Mouse (Mus musculus): ENCODE data around the gene Fry. TPM values are rescaled to one million over a fixed set of nuclear protein-coding genes. Genes with fewer than 3 reads are reported as not detected.

Fry gene
- polyA plus RNA-seq, 1 experiment from 2014 or later: 2.5 TPM

DNA sequence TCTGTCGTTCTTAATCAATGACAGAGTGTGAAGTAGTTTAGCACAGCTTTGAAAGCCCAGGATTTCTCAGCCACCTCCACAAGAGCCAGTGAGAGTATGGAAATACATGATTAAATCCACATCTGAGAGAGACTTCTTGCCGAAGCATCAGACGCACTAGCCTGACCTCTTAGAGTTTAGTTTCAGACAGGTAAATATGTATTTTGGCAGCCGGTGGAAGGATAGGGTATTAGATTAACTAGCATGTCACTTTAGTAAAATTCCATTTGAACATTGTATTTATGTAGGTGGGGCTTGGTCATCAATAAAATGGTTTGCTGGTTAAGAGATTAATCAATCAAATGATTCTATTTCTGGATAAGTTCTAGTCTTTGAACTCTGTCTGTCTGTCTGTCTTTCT, 152.0 kb downstream of the Fry start:
- Histone ChIP-seq H3K27me3 (no peaks in the 10 kb centered on the region), H3K4me2 (no peak overlapping the region), H3K9ac (no peak overlapping the region), H3K4me3 (replicated peaks) (no peak overlapping the region), H3K36me3 (replicated peaks) (no peaks in the 10 kb centered on the region), H3K27ac (replicated peaks) (no peak overlapping the region), H3K4me1 (replicated peaks) (no peaks in the 10 kb centered on the region), H3K9me3 (replicated peaks) (peaks cover 3% of the 10 kb centered on the region; the same call in 1 of the 2 replicates)
- ATAC-seq (ENCODE audit: insufficient read depth): 0 out of 2 replicates have a peak, but pooled peaks have one; percentile 18
- WGBS (ENCODE audit: insufficient replicate concordance): 66% methylated on average over 4 of the region's 4 CpGs

- Histone ChIP-seq H3K9ac (no peak overlapping the region), H3K36me3 (replicated peaks) (no peaks in the 10 kb centered on the region), H3K9me3 (replicated peaks) (peaks cover 3% of the 10 kb centered on the region; the same call in 1 of the 2 replicates), H3K27me3 (no peaks in the 10 kb centered on the region), H3K4me2 (no peak overlapping the region), H3K27ac (replicated peaks) (no peak overlapping the region), H3K4me3 (replicated peaks) (no peak overlapping the region), H3K4me1 (replicated peaks) (no peaks in the 10 kb centered on the region)
- WGBS (ENCODE audit: insufficient replicate concordance): 79% methylated on average over 9 of the region's 9 CpGs
- no peak for ATAC-seq (ENCODE audit: insufficient read depth)
Measured at GRCm38 (mm10) chr5:150272173-150272572, 153.7 kb downstream of the Fry start.

DNA sequence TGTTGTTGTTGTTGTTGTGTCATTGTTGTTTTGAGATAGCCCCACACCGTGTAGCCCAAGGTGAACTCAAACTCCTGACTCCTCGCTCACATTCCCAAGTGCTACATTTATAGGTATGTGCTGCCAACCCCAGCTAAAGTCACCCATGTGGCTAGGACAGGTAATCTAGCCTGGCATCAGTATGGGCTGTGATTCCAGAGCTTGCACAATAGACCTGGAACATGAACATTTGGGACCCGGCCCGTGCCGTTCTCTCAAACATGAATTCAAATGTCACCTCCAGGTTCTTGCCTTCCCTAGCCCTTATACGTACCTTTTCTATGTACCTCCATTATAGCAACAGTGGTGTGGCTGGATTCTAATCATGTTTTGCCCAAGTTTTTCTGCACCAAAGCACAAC, 156.9 kb downstream of the Fry start:
- Histone ChIP-seq H3K4me3 (replicated peaks) (no peak overlapping the region), H3K36me3 (replicated peaks) (no peaks in the 10 kb centered on the region), H3K27ac (replicated peaks) (no peak overlapping the region), H3K9ac (no peak overlapping the region), H3K9me3 (replicated peaks) (peaks cover 3% of the 10 kb centered on the region; the same call in 1 of the 2 replicates), H3K4me2 (no peak overlapping the region), H3K4me1 (replicated peaks) (no peaks in the 10 kb centered on the region), H3K27me3 (no peaks in the 10 kb centered on the region)
- WGBS (ENCODE audit: insufficient replicate concordance): 69% methylated on average over 6 of the region's 6 CpGs
- no peak for ATAC-seq (ENCODE audit: insufficient read depth)

GRCm38 (mm10) chr5:150276611-150277010, 158.2 kb downstream of the Fry start:
- Histone ChIP-seq H3K9me3 (replicated peaks) (peaks cover 5% of the 10 kb centered on the region; the same call in 1 of the 2 replicates), H3K4me2 (no peak overlapping the region), H3K36me3 (replicated peaks) (no peaks in the 10 kb centered on the region), H3K27ac (replicated peaks) (no peak overlapping the region), H3K4me3 (replicated peaks) (no peak overlapping the region), H3K9ac (no peak overlapping the region), H3K27me3 (no peaks in the 10 kb centered on the region), H3K4me1 (replicated peaks) (no peaks in the 10 kb centered on the region)
- 60% methylated on average over 4 of the region's 4 CpGs for WGBS (ENCODE audit: insufficient replicate concordance)
- ATAC-seq (ENCODE audit: insufficient read depth): no peak

DNA sequence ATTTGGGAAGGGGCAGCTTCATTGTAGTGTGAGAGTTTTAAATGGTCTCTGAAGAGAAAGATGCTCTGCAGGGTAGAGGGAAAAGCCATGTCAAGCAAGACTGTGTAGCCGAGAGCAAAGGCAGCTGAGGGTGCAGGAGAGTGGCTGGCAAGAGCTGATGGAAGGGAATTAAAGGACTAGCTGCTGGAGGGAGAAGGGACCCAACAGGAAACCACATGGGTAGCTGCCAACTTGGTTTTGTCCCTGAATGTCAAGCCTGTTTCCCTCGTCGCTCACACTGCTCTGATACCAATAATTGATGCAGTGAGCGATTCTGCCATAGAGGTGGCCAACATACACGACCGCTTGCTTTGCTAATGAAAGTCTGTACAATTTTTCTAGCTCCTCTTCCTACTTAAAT, 160.9 kb downstream of the Fry start:
- no peaks in the 10 kb centered on the region for H3K27me3 ChIP-seq
- peaks cover 5% of the 10 kb centered on the region; the same call in 1 of the 2 replicates for H3K9me3 ChIP-seq (replicated peaks)
- no peak overlapping the region for H3K9ac ChIP-seq
- ATAC-seq (ENCODE audit: insufficient read depth): no peak
- H3K4me3 ChIP-seq (replicated peaks): no peak overlapping the region
- H3K4me2 ChIP-seq: no peak overlapping the region
- 54% methylated on average over 6 of the region's 6 CpGs for WGBS (ENCODE audit: insufficient replicate concordance)
- H3K27ac ChIP-seq (replicated peaks): no peak overlapping the region
- H3K4me1 ChIP-seq (replicated peaks): no peaks in the 10 kb centered on the region
- no peaks in the 10 kb centered on the region for H3K36me3 ChIP-seq (replicated peaks)

GRCm38 (mm10) chr5:150281084-150281483, 162.6 kb downstream of the Fry start:
- 0 out of 2 replicates have a peak, but pooled peaks cover 2% of the 10 kb centered on the region for H3K9me3 ChIP-seq (replicated peaks)
- no peak overlapping the region for H3K4me3 ChIP-seq (replicated peaks)
- no peak overlapping the region for H3K9ac ChIP-seq
- no peaks in the 10 kb centered on the region for H3K4me1 ChIP-seq (replicated peaks)
- no peak overlapping the region for H3K4me2 ChIP-seq
- 64% methylated on average over 2 of the region's 2 CpGs for WGBS (ENCODE audit: insufficient replicate concordance)
- H3K27me3 ChIP-seq: no peaks in the 10 kb centered on the region
- H3K27ac ChIP-seq (replicated peaks): no peak overlapping the region
- no peak for ATAC-seq (ENCODE audit: insufficient read depth)
- no peaks in the 10 kb centered on the region for H3K36me3 ChIP-seq (replicated peaks)

- 0 out of 2 replicates have a peak, but pooled peaks cover 2% of the 10 kb centered on the region for H3K9me3 ChIP-seq (replicated peaks)
- H3K4me3 ChIP-seq (replicated peaks): no peak overlapping the region
- no peak overlapping the region for H3K9ac ChIP-seq
- H3K27me3 ChIP-seq: no peaks in the 10 kb centered on the region
- no peaks in the 10 kb centered on the region for H3K36me3 ChIP-seq (replicated peaks)
- no peak overlapping the region for H3K27ac ChIP-seq (replicated peaks)
- ATAC-seq (ENCODE audit: insufficient read depth): no peak
- 69% methylated on average over 7 of the region's 7 CpGs for WGBS (ENCODE audit: insufficient replicate concordance)
- no peaks in the 10 kb centered on the region for H3K4me1 ChIP-seq (replicated peaks)
- H3K4me2 ChIP-seq: no peak overlapping the region
Measured at GRCm38 (mm10) chr5:150282091-150282490, 163.6 kb downstream of the Fry start.

DNA sequence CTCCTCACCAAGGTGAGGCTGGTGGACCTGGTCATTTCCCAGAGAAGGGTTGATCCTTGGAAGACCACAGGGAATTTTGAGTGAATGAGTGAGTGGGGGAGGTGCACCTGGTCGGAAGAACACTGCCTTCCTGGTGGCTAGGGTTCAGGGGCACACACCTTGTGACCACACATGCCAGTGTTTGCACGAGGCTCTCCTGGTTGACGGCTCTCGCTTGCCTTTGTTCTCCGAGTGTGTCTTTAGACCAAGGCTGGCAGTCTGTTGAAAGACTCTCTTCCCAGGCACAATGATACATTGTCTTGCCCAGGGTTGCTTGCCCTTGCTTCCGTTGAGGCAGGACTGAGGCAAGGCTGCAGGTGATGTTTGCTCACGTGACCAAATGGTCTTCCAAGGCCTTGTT, 169.5 kb downstream of the Fry start:
- H3K9me3 ChIP-seq (replicated peaks): no peaks in the 10 kb centered on the region
- H3K4me2 ChIP-seq: no peak overlapping the region
- H3K36me3 ChIP-seq (replicated peaks): no peaks in the 10 kb centered on the region
- H3K9ac ChIP-seq: no peak overlapping the region
- H3K27me3 ChIP-seq: no peaks in the 10 kb centered on the region
- H3K4me1 ChIP-seq (replicated peaks): no peaks in the 10 kb centered on the region
- no peak overlapping the region for H3K27ac ChIP-seq (replicated peaks)
- 66% methylated on average over 7 of the region's 7 CpGs for WGBS (ENCODE audit: insufficient replicate concordance)
- H3K4me3 ChIP-seq (replicated peaks): no peak overlapping the region
- no peak for ATAC-seq (ENCODE audit: insufficient read depth)

DNA sequence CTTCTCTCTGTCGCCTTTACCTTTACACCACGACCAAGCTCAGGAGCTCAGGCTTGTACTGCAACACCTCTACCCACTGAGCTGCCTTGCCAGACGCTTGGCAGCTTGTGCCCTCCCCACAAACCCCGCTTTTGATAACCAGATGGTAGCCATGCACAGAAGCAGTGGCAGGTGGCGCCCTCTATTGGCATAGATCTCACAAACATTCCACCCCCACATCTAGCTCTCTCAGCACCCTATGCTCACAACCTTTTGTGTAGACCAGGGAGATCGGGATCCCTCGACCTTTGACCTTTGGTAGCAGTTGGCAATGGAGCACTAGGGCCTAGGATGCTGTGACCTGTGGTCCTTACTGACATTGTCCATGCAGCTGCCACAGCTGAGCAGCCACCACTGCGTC, 171.2 kb downstream of the Fry start:
- Histone ChIP-seq H3K27me3 (no peaks in the 10 kb centered on the region), H3K9me3 (replicated peaks) (no peaks in the 10 kb centered on the region), H3K36me3 (replicated peaks) (no peaks in the 10 kb centered on the region), H3K4me3 (replicated peaks) (no peak overlapping the region), H3K9ac (no peak overlapping the region), H3K4me2 (no peak overlapping the region), H3K4me1 (replicated peaks) (no peaks in the 10 kb centered on the region), H3K27ac (replicated peaks) (no peak overlapping the region)
- ATAC-seq (ENCODE audit: insufficient read depth): no peak
- WGBS (ENCODE audit: insufficient replicate concordance): 56% methylated on average over 8 of the region's 8 CpGs

- no peaks in the 10 kb centered on the region for H3K27me3 ChIP-seq
- H3K27ac ChIP-seq (replicated peaks): no peak overlapping the region
- H3K4me1 ChIP-seq (replicated peaks): no peaks in the 10 kb centered on the region
- ATAC-seq (ENCODE audit: insufficient read depth): no peak
- H3K36me3 ChIP-seq (replicated peaks): no peaks in the 10 kb centered on the region
- H3K9me3 ChIP-seq (replicated peaks): no peaks in the 10 kb centered on the region
- H3K4me2 ChIP-seq: no peak overlapping the region
- WGBS (ENCODE audit: insufficient replicate concordance): 69% methylated on average over 4 of the region's 4 CpGs
- no peak overlapping the region for H3K4me3 ChIP-seq (replicated peaks)
- H3K9ac ChIP-seq: no peak overlapping the region
Measured at GRCm38 (mm10) chr5:150290494-150291199, 172.2 kb downstream of the Fry start.

DNA sequence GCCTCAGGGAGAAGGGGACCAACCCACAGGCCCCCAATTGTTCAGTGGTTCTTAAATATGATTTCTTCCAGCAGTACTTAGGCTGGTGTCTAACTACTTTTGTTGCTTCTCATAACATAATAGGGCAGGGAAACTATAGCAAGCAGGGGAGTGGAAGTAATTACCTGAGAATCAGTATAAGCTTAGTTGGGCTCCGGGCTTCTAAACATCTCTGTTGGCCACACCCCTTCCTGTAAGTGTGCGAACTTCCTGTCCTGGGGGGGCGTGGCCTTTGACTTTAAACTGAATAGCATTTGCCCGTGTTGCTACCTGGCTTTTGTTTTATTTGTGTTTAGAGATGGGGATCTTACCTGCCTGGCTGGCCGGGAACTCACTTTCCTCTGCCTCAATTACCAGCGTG, 172.8 kb downstream of the Fry start:
- H3K27ac ChIP-seq (replicated peaks): no peak overlapping the region
- H3K36me3 ChIP-seq (replicated peaks): no peaks in the 10 kb centered on the region
- H3K9me3 ChIP-seq (replicated peaks): no peaks in the 10 kb centered on the region
- no peaks in the 10 kb centered on the region for H3K27me3 ChIP-seq
- H3K4me2 ChIP-seq: no peak overlapping the region
- H3K9ac ChIP-seq: no peak overlapping the region
- WGBS (ENCODE audit: insufficient replicate concordance): 53% methylated on average over 6 of the region's 6 CpGs
- no peak overlapping the region for H3K4me3 ChIP-seq (replicated peaks)
- H3K4me1 ChIP-seq (replicated peaks): no peaks in the 10 kb centered on the region
- ATAC-seq (ENCODE audit: insufficient read depth): no peak

- no peak overlapping the region for H3K4me2 ChIP-seq
- no peaks in the 10 kb centered on the region for H3K27me3 ChIP-seq
- H3K9ac ChIP-seq: no peak overlapping the region
- no peaks in the 10 kb centered on the region for H3K36me3 ChIP-seq (replicated peaks)
- no peak for ATAC-seq (ENCODE audit: insufficient read depth)
- no peak overlapping the region for H3K4me3 ChIP-seq (replicated peaks)
- 17% methylated on average over 3 of the region's 3 CpGs for WGBS (ENCODE audit: insufficient replicate concordance)
- no peak overlapping the region for H3K27ac ChIP-seq (replicated peaks)
- H3K9me3 ChIP-seq (replicated peaks): no peaks in the 10 kb centered on the region
- H3K4me1 ChIP-seq (replicated peaks): no peaks in the 10 kb centered on the region
Measured at GRCm38 (mm10) chr5:150292186-150292585, 173.7 kb downstream of the Fry start.
